Mouse (Mus musculus) G1E-ER4 (cell line): ENCODE data around the gene Men1. TPM values are rescaled to one million over a fixed set of nuclear protein-coding genes. Genes with fewer than 3 reads are reported as not detected.

ENCODE experiments used
- GATA1 ChIP-seq: IDR thresholded peaks from one replicate; pipeline ENCODE4 v1.8.0; 2012; ENCODE audit warnings: low read length, inconsistent platforms
- polyA plus RNA-seq: library from polyadenylated mRNA; stranded (reverse); fragments of >175 nt; gene quantifications from 2 replicates; pipeline ENCODE4 v1.2.3, GENCODE M21; 2012

Gene Men1
- polyA plus RNA-seq, 1 experiment, result 188 TPM

DNA sequence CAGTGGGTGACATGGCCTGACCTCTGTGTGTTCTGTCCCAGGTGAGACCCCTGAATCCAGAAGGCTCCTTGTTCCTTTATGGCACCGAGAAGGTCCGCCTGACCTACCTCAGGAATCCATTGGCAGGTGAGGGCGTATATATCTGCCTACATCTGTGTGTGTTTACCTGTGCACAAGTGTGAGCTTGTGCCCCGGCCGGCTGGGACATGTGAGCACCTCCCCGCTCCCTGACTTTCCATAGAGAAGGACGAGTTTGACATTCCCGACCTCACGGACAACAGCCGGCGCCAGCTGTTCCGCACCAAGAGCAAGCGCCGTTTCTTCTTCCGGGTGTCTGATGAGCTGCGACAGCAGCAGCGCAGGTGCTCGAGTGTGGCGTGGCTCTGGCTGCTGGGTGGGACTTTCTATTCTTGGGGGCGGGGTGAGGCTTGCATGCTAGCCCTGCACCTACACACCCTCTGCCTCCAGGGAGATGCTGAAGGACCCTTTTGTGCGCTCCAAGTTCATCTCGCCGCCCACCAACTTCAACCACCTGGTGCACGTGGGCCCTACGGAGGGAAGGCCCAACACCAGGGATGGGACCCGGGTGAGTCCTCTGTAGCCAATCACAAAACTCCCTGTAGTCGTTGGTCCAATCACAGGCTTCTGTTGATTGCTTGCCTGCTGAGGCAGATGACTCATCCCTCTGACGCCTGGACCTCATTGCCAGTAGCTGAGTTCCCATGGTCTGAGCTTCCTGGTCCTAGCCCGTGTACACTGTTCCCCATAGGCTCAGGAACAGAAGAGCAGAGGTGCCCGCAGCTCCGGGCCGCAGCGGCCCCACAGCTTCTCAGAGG is 12.8 kb upstream of the Men1 start:
- TF ChIP-seq GATA1, result no peak

DNA sequence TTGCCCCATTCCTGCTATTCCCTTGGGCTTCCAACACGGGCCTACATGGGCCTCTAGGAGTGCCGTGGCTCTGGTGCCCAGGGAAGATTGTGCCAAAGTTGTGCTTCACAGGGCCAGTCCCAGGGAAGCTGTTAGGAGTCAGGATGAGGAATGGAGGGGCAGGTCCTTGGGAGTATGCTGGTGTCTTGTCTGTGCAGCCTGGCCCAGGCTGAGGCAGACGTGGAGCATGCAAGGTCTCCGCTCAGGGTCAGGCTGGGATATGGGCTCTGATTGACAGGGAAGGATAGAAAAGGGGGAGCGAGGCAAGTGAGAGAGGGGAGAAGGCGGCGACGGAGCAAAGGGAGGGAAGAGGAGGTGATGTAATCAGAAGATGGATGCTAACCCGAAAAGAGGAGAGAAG is 10.0 kb upstream of the Men1 start:
- TF ChIP-seq GATA1, result no peak

DNA sequence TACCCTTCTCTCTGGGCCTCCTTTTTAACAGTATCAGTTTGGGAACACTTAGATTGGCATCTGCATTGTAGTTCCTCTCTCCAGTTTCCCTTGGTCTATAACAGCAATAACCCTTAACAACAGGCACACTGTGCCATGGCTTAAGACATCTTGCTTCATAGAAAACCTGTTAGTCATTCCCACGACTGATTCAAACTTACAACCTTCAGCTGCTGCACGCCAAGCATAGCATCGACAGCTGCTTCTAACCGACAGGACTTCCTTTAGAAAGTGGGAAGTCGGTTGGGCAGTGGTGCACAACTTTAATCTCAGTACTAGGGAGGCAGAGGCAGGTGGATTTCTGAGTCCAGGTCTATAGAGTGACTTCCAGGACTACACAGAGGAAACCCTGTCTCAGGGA is 3.6 kb upstream of the Men1 start:
- no peak for TF ChIP-seq GATA1

DNA sequence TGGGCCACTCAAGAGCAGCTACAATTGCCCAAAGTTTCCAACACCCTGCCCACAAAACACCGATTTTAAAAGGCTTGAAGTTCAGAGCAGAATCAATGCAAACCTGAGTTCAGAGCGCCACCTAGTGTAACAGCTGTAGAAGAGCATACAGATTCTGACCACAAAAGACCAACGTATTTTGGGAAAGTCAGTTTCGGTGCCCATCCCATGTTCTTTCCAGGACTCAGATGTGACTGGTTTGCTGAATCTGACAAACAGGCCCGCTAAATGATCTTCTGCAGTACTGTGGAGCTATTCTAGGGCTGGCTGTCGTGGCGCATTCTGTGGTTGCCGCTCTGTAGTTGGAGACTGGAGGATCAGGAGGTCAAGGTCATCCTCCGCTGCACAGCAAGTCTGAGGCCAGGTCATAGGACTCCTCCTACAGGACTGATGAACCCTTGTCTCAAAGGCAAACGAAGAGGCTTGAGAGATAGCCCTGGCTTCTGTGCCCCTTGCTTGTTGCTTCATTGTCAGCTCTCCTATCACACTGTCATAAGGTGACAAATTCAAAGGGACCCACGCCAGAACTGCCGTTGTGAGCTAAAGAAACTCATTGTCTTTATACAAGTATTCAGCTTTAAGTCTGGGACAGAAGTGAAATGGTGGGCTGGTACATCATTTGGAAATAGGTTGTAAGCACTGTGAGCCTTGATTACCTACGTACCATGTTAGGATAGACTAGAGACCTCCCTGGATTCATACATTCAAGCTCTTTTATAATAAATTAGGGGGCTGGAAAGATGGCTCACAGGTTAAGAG is 2.9 kb upstream of the Men1 start:
- TF ChIP-seq GATA1, result no peak

DNA sequence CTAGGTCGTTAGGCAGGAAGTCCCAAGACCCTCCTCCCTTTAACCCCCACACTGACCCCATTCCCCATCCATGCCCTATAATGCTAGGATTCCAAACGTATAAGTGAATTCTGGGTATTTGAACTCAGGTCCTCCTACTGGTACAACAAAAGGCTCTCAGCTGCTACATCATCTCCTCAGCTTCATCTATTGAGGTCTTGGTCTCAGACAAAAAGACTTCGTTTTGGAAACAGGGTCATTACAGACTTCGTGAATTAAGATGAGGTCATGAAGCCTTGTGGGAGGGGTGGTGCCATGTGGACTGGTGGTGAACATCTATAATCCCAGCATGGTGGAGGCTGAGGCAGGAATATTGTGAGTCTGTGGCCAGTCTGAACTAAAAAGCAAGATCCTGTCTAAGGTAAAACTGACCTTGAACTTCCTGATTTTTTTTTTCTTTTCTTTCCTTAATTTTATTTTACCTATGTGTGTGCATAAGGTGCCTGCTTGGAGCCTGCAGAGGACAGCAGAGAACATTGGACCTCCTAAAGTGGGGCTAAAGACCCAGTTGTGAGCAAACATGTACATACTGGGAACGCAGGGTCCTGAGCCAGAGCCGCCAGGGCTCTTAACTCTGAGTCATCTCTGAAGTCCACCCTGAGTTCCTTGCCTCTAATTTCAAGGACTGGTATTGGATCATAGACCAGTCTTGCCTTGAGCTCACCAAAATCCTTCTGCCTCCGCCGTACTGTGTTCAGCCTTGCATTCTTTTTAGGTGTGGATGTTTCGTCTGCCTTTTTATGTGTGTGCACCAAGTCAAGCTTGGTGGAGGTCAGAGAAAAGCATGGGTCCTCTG is 801 bp upstream of the Men1 start:
- no peak for TF ChIP-seq GATA1

DNA sequence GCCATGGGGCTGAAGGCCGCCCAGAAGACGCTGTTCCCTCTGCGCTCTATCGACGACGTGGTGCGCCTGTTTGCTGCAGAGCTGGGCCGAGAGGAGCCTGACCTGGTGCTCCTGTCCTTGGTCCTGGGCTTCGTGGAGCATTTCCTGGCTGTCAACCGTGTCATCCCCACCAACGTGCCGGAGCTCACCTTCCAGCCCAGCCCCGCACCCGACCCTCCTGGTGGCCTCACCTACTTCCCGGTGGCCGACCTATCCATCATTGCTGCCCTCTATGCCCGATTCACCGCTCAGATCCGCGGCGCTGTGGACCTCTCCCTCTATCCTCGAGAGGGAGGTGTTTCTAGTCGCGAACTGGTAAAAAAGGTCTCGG is 664 bp downstream of the Men1 start:
- TF ChIP-seq GATA1, result no peak

DNA sequence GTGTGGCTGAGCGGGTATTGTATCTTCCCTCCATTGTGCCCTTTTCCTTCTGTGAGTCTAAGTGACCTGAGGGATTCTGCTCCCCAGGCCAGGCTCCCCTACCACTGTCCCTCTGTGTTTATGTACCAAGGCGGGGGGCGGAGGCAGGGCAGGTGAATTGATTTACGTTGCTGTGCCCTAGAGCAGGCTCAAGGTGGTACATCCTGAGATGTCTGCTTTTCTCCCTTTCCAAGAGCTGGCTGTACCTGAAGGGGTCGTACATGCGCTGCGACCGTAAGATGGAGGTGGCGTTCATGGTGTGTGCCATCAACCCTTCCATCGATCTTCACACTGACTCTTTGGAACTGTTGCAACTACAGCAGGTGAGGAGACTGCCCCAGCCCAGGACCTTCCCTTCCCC is 2.1 kb downstream of the Men1 start:
- no peak for TF ChIP-seq GATA1

DNA sequence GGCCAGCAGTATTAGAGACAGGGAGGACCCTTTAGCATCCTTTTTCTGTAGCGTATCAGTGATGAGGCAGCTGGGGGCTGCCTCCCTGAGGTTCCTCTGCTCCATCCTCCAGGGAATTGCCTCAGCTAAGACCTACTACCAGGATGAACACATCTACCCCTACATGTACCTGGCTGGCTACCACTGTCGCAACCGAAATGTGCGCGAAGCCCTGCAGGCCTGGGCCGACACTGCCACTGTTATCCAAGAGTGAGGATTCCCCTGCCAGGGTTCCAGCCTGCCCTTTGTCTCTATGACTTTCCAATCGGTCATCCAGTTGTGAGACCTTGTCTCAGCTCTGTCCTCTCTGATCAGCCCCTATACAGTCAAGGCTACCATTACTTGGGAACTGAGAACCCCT is 3.4 kb downstream of the Men1 start:
- TF ChIP-seq GATA1, result no peak

DNA sequence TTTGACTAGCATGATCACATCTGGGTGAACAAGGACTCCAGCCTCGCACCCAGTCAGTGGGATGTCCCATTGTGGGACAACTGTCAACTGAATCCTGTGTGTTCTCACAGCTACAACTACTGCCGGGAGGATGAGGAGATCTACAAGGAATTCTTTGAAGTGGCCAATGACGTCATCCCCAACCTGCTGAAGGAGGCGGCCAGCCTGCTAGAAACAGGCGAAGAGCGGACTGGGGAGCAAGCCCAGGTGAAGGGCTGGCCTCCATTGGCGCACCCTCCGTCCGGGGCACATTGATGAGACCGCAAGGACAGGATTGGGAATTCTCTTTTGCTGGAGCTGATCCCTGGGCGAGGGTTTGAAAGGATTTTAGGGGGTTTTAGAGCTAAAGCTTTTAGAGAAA is 3.9 kb downstream of the Men1 start:
- no peak for TF ChIP-seq GATA1

DNA sequence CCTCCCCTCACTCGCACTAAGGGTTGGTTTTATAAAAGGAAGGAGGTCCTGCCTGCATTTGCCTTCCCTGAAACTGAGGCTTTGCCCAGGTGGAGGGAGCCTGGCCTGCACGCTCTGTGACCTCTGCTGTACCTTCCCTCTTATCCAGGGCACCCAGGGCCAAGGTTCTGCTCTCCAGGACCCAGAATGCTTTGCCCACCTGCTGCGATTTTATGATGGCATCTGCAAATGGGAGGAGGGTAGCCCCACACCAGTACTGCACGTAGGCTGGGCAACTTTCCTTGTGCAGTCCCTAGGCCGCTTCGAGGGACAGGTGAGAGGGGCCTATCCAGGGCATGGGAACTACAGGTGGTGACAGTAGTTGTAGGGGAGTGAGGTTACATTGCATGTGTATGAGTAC is 4.4 kb downstream of the Men1 start:
- TF ChIP-seq GATA1, result no peak

DNA sequence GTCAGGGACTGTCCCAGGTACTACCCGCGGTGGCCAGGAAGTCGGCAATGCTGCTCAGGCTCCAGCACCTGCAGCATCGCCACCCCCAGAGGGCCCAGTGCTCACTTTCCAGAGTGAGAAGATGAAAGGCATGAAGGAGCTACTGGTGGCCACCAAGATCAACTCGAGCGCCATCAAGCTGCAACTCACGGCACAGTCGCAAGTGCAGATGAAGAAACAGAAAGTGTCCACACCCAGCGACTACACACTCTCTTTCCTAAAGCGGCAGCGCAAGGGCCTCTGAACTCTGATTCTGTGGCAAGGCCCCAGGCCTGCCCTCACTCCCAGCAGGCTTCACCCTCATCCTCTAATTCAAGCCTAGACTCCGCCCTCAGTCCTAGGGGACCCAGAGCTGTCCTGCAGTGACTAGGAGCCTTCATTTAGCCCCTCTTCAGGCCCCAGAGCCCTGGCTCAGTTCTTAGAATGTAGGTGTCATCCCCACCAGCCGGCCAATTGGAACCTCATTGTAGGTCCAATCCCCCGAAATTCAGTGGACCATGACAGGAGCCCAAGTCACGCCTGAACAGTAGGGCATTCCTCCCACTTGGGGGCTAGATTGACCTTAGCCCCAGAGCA is 5.2 kb downstream of the Men1 start:
- TF ChIP-seq GATA1, result no peak

DNA sequence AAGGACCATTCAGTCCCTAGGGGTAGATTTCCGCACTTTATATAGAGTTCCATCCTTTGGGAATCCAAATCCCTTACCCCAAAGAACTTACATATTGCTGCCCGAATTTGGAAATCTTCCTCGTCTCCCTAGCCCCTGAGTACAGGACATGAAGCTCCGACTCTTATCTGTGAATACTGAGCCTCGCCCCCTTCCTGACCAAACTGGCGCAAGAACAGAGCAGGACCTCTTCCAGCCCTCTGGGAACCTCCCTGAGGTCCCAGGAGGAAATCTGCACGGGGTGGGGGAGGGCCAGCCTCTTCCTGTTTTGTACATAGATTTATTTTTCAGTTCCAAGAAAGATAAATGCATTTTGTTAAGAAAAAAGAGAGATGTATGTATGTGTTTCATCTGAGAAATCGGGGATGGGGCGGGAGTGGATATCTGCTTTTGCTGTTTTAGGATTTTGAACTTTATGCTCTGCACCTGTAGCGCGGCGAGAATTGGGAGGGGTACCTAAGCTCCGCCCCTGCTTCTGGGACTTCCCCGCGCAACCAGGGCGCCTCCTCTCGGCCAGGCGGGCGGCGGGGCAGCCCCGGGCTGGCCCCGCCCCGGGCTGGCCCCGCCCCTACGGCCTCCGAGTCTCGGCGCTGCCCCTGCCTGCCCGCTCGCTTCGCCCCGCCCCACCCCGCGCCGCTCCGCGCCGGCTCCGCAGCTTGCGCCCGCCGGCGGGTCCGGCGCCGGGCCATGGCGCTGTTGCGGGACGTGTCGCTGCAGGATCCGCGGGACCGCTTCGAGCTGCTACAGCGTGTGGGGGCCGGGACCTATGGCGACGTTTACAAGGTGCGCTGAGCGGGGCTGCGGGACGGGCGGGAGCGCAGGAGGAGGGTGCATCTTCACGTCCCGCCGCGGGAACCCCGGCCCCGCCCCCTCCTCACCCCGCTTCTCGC is 6.0 kb downstream of the Men1 start, which contains the start of gene Map4k2:
Map4k2 (plus strand) TSS at position 612 of the 929 bp plus-strand sequence.
- no peak for TF ChIP-seq GATA1

DNA sequence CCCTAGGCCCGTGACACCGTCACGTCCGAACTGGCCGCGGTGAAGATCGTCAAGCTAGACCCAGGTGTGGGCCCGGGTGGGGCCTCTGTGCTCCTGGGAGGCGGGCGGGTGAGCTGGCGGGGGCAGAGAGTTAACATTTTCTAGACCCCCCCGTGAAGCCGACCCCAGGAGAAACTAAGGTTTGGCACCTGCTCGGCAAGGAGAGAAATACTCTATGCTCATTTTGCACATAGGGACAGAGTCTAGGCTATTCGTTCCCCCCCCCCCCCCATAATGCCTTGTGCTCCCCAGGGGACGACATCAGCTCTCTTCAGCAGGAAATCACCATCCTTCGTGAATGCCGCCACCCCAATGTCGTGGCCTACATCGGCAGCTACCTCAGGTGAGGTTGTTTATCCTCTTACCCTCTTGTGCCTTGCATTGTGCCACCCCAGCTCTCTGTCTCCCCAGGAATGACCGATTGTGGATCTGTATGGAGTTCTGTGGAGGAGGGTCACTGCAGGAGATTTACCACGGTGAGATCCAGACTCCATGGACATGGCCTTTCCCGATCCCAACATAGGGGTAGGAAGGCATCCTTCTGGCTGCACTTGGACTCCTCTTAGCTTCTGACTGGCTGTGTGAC is 6.8 kb downstream of the Men1 start:
- no peak for TF ChIP-seq GATA1
